Mouse (Mus musculus) heart, adult 2 months (tissue): ENCODE data around the gene Gm20425. TPM values are rescaled to one million over a fixed set of nuclear protein-coding genes. Genes with fewer than 3 reads are reported as not detected.
A peak's percentile ranks its signal among the peaks of the same experiment; 100 is the strongest.

Source experiments
- DNase-seq, 2 experiments: peaks; one replicate each; pipeline ENCODE4 v3.0.0; 2021
- H3K27ac ChIP-seq: fragments of 200-600 bp; 2 replicates; pipeline ENCODE4 v1.8.1; 2022
- H3K27me3 ChIP-seq: fragments of 200-500 bp; 2 replicates; pipeline ENCODE4 v1.6.1; 2012; ENCODE audit warnings: mild to moderate bottlenecking, low read length, inconsistent platforms, mixed read lengths; ENCODE audit not compliant: control insufficient read depth, insufficient read depth
- H3K36me3 ChIP-seq: fragments of 200-500 bp; 2 replicates; pipeline ENCODE4 v1.6.1; 2012; ENCODE audit warnings: low read length, inconsistent platforms; ENCODE audit not compliant: control insufficient read depth, insufficient read depth
- H3K4me1 ChIP-seq: fragments of 200-500 bp; 2 replicates; pipeline ENCODE4 v1.6.1; 2011; ENCODE audit warnings: low read length; ENCODE audit not compliant: control insufficient read depth, insufficient read depth
- H3K4me3 ChIP-seq: fragments of 200-600 bp; 2 replicates; pipeline ENCODE4 v1.8.1; 2022
- H3K79me2 ChIP-seq: fragments of 200-500 bp; replicated peaks from 2 replicates; pipeline ENCODE4 v1.6.1; 2012; ENCODE audit warnings: mild to moderate bottlenecking, inconsistent platforms, low read length, moderate library complexity, mixed read lengths; ENCODE audit not compliant: control insufficient read depth, insufficient read depth
- H3K9ac ChIP-seq: fragments of 200-500 bp; 2 replicates; pipeline ENCODE4 v1.6.1; 2012; ENCODE audit warnings: low read depth, mild to moderate bottlenecking, control low read depth, inconsistent platforms, low read length, mixed read lengths
- CTCF ChIP-seq: fragments of 200-600 bp; IDR thresholded peaks from 2 replicates; pipeline ENCODE4 v1.8.1; 2022; ENCODE audit warnings: antibody characterized with exemption, mild to moderate bottlenecking, moderate library complexity
- EP300 ChIP-seq: fragments of 200-500 bp; IDR thresholded peaks from 2 replicates; pipeline ENCODE4 v1.6.1; 2011; ENCODE audit warnings: low read depth, low read length, control low read depth; ENCODE audit not compliant: insufficient read depth
- POLR2A ChIP-seq: fragments of 200-500 bp; IDR thresholded peaks from 2 replicates; pipeline ENCODE4 v1.6.1; 2011; ENCODE audit warnings: mild to moderate bottlenecking, low read depth, low read length, control low read depth; ENCODE audit not compliant: insufficient read depth
- WGBS: fragments of 180-500 bp; shearing (Covaris S2); methylation state at CpG from one replicate; pipeline ENCODE4 v1.1.7; 2018; 5-methylcytosine and 5-hydroxymethylcytosine counted together
- intact Hi-C: fragments of 180-260 bp; cut with DNase I; formaldehyde crosslinking; loops from one replicate; pipeline ENCODE4 v1.15.1; 2025
- long read RNA-seq: library from polyadenylated mRNA; stranded (forward); transcript quantifications from one replicate; pipeline ENCODE4 v2.0.0, GENCODE M21; 2021
- polyA plus RNA-seq: library from polyadenylated mRNA; depleted of rRNA; stranded (reverse); fragments of >200 nt; gene quantifications from 2 replicates; pipeline ENCODE4 v1.2.3, GENCODE M21; 2012; rRNA removed
- total RNA-seq, 2 experiments: library from RNA; stranded (reverse); gene quantifications; 2 replicates each; pipeline ENCODE4 v1.2.3; 2021

The Gm20425 gene
- 1 to 10 TPM; 5.5 to 7.0 TPM for total RNA-seq
- not detected in 2 replicates for polyA plus RNA-seq
- long read RNA-seq: 0 reads

GRCm38 (mm10) chr9:103230151-103230951 is at the start of gene Gm20425, which contains the start of gene Trf:
Gm20425 (minus strand) TSS chr9:103230307.
Trf (minus strand) TSS chr9:103230444.
- 26% methylated on average over 29 of the region's 29 CpGs for WGBS
- H3K4me3 ChIP-seq: peak within 1 kb of the TSS; percentile 7; the same call in 1 of the 2 replicates
- no peaks in the 10 kb centered on the region for H3K79me2 ChIP-seq
- H3K27ac ChIP-seq: no peak within 1 kb of the TSS; the same call in 1 of the 2 replicates
- TF ChIP-seq EP300: no peak
- TF ChIP-seq CTCF: no peak
- TF ChIP-seq POLR2A: no peak
- intact Hi-C loops: no loop called here
- H3K27me3 ChIP-seq: no peaks in the 10 kb centered on the region
- no peaks in the 10 kb centered on the region for H3K36me3 ChIP-seq
- H3K4me1 ChIP-seq: 0 out of 2 replicates have a peak, but pooled peaks cover 1% of the 10 kb centered on the region
- H3K9ac ChIP-seq: peak within 1 kb of the TSS; percentile 53
- DNase-seq: peak; percentile 67 to 80

GRCm38 (mm10) chr9:103276876-103277275 is 46.8 kb upstream of the Gm20425 start:
- Histone ChIP-seq H3K4me3 (no peak overlapping the region), H3K9ac (no peak overlapping the region)
- WGBS: 86% methylated on average over 6 of the region's 6 CpGs

GRCm38 (mm10) chr9:103275676-103276075 is 45.6 kb upstream of the Gm20425 start:
- H3K27ac ChIP-seq: no peak overlapping the region
- DNase-seq: no peak
- 68% methylated on average over 1 of the region's 1 CpGs for WGBS
- H3K79me2 ChIP-seq: no peaks in the 10 kb centered on the region
- no peaks in the 10 kb centered on the region for H3K27me3 ChIP-seq
- intact Hi-C loops: no loop called here
- TF ChIP-seq CTCF: no peak
- TF ChIP-seq POLR2A: no peak
- TF ChIP-seq EP300: no peak
- H3K36me3 ChIP-seq: no peaks in the 10 kb centered on the region
- no peak overlapping the region for H3K4me3 ChIP-seq
- no peak overlapping the region for H3K9ac ChIP-seq
- H3K4me1 ChIP-seq: no peaks in the 10 kb centered on the region

More at GRCm38 (mm10) chr9:103276876-103277275, 46.8 kb upstream of the Gm20425 start:
- intact Hi-C loops: no loop called here
- DNase-seq: no peak
- Histone ChIP-seq H3K27ac (no peak overlapping the region), H3K36me3 (no peaks in the 10 kb centered on the region), H3K4me1 (no peaks in the 10 kb centered on the region), H3K79me2 (no peaks in the 10 kb centered on the region), H3K27me3 (no peaks in the 10 kb centered on the region)
- TF ChIP-seq CTCF (no peak), EP300 (no peak), POLR2A (no peak)

- H3K4me3 ChIP-seq: no peak overlapping the region
- 76% methylated on average over 8 of the region's 8 CpGs for whole genome bisulfite sequencing
- intact Hi-C loops: no loop called here
Observed at GRCm38 (mm10) chr9:103274819-103275218, 44.7 kb upstream of the Gm20425 start.

GRCm38 (mm10) chr9:103271104-103271503 is 41.0 kb upstream of the Gm20425 start:
- Histone ChIP-seq H3K4me1 (no peaks in the 10 kb centered on the region), H3K27me3 (no peaks in the 10 kb centered on the region), H3K4me3 (no peak overlapping the region), H3K9ac (no peak overlapping the region), H3K27ac (no peak overlapping the region), H3K36me3 (no peaks in the 10 kb centered on the region), H3K79me2 (no peaks in the 10 kb centered on the region)
- 25% methylated on average over 4 of the region's 4 CpGs for WGBS
- no peak for DNase-seq
- intact Hi-C loops: no loop called here
- TF ChIP-seq POLR2A: no peak
- TF ChIP-seq EP300: no peak
- TF ChIP-seq CTCF: no peak

More at GRCm38 (mm10) chr9:103274819-103275218, 44.7 kb upstream of the Gm20425 start:
- Histone ChIP-seq H3K36me3 (no peaks in the 10 kb centered on the region), H3K4me1 (no peaks in the 10 kb centered on the region), H3K27ac (no peak overlapping the region), H3K27me3 (no peaks in the 10 kb centered on the region), H3K9ac (no peak overlapping the region), H3K79me2 (no peaks in the 10 kb centered on the region)
- DNase-seq: no peak
- no peak for TF ChIP-seq POLR2A
- no peak for TF ChIP-seq EP300
- no peak for TF ChIP-seq CTCF

GRCm38 (mm10) chr9:103265778-103266177 is 35.7 kb upstream of the Gm20425 start:
- H3K79me2 ChIP-seq: no peaks in the 10 kb centered on the region
- TF ChIP-seq POLR2A (no peak), EP300 (no peak), CTCF (no peak)
- H3K4me3 ChIP-seq: no peak overlapping the region
- 84% methylated on average over 4 of the region's 4 CpGs for WGBS
- H3K27ac ChIP-seq: no peak overlapping the region
- DNase-seq: no peak
- H3K36me3 ChIP-seq: no peaks in the 10 kb centered on the region
- intact Hi-C loops: no loop called here
- H3K9ac ChIP-seq: no peak overlapping the region
- no peaks in the 10 kb centered on the region for H3K27me3 ChIP-seq
- H3K4me1 ChIP-seq: no peaks in the 10 kb centered on the region
